Mouse (Mus musculus): ENCODE data around the gene Kdm2a. TPM values are rescaled to one million over a fixed set of nuclear protein-coding genes. Genes with fewer than 3 reads are reported as not detected.

Gene Kdm2a
- polyA plus RNA-seq, 1 experiment, result 78.4 TPM

DNA sequence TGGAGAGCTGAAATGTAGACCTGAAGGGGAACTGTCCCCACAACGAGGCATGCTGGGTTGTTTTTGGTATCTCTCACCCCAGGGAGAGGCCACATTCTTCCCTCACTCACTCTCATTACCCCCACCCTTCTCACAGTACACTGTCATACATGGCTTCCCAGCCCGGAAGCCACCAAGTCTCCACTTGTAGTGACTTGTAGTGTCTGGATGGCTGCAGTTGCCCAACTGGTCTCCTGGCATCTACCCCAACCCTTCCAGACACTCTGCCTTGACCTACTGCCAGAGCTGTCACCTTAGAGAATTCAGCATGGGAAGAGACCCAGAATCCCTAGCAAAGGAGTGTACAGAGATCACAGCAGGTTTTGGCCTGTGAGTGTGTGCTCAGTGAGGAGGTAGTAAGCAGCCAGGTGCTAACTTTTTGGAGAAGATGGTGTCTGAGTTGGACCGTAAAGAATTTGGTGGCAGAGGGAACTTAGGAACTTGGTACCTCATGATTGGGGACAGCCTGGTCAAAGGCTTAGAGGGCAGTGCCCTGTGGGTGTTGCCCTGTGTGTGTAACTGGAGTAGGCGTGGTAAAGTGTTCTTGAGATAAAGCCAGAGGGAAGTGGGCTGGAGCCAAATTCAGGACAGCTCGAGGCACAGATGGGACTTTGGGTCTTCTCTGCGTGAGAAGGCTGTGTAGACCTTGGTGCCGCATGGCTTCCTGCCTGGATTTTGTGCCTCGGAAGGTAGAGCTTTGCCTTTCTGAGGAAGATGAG lies 22.2 kb upstream of the Kdm2a start:
- Histone ChIP-seq H3K27me3 (ENCODE audit: control insufficient read depth, insufficient read depth, low read length, poor library complexity, severe bottlenecking) (no peaks in the 10 kb centered on the region), H3K9ac (ENCODE audit: low read depth, poor library complexity, severe bottlenecking) (no peak overlapping the region)
- TF ChIP-seq POLR2A (IDR thresholded peaks at IDR 0.05; ENCODE audit: insufficient read depth, low read length), result no peak
- no peak for TF ChIP-seq CTCF (IDR thresholded peaks at IDR 0.05; ENCODE audit: low read depth, low read length)
- no peak for TF ChIP-seq EP300 (IDR thresholded peaks at IDR 0.05; ENCODE audit: insufficient read depth, low read depth, low read length)

GRCm38 (mm10) chr19:4419711-4420110 lies 21.6 kb upstream of the Kdm2a start:
- Histone ChIP-seq H3K27ac (ENCODE audit: insufficient read depth, low read length) (no peak overlapping the region), H3K36me3 (ENCODE audit: control insufficient read depth, insufficient read depth, low read length, poor library complexity, severe bottlenecking) (no peaks in the 10 kb centered on the region), H3K27me3 (ENCODE audit: control insufficient read depth, insufficient read depth, low read length, poor library complexity, severe bottlenecking) (no peaks in the 10 kb centered on the region), H3K4me1 (ENCODE audit: control insufficient read depth, insufficient read depth, low read length) (no peaks in the 10 kb centered on the region), H3K4me3 (ENCODE audit: low read depth, low read length) (no peak overlapping the region), H3K9me3 (replicated peaks; ENCODE audit: control insufficient read depth, insufficient read depth, low read length, poor library complexity, severe bottlenecking) (no peaks in the 10 kb centered on the region), H3K9ac (ENCODE audit: low read depth, poor library complexity, severe bottlenecking) (no peak overlapping the region)
- TF ChIP-seq EP300 (IDR thresholded peaks at IDR 0.05; ENCODE audit: insufficient read depth, low read depth, low read length) (no peak), CTCF (IDR thresholded peaks at IDR 0.05; ENCODE audit: low read depth, low read length) (no peak), POLR2A (IDR thresholded peaks at IDR 0.05; ENCODE audit: insufficient read depth, low read length) (no peak)

More for the DNA sequence above, 22.2 kb upstream of the Kdm2a start:
- no peaks in the 10 kb centered on the region for H3K36me3 ChIP-seq (ENCODE audit: control insufficient read depth, insufficient read depth, low read length, poor library complexity, severe bottlenecking)
- peaks cover 2% of the 10 kb centered on the region for H3K4me1 ChIP-seq (ENCODE audit: control insufficient read depth, insufficient read depth, low read length)
- H3K9me3 ChIP-seq (replicated peaks; ENCODE audit: control insufficient read depth, insufficient read depth, low read length, poor library complexity, severe bottlenecking), result no peaks in the 10 kb centered on the region
- H3K4me3 ChIP-seq (ENCODE audit: low read depth, low read length), result no peak overlapping the region
- no peak overlapping the region for H3K27ac ChIP-seq (ENCODE audit: insufficient read depth, low read length)

GRCm38 (mm10) chr19:4417713-4418112 lies 19.6 kb upstream of the Kdm2a start:
- H3K4me3 ChIP-seq (ENCODE audit: low read depth, low read length), result no peak overlapping the region
- no peak overlapping the region for H3K27ac ChIP-seq (ENCODE audit: insufficient read depth, low read length)
- H3K9ac ChIP-seq (ENCODE audit: low read depth, poor library complexity, severe bottlenecking), result no peak overlapping the region
- TF ChIP-seq POLR2A (IDR thresholded peaks at IDR 0.05; ENCODE audit: insufficient read depth, low read length) (no peak), CTCF (IDR thresholded peaks at IDR 0.05; ENCODE audit: low read depth, low read length) (no peak), EP300 (IDR thresholded peaks at IDR 0.05; ENCODE audit: insufficient read depth, low read depth, low read length) (no peak)
- no peaks in the 10 kb centered on the region for H3K27me3 ChIP-seq (ENCODE audit: control insufficient read depth, insufficient read depth, low read length, poor library complexity, severe bottlenecking)
- H3K36me3 ChIP-seq (ENCODE audit: control insufficient read depth, insufficient read depth, low read length, poor library complexity, severe bottlenecking), result no peaks in the 10 kb centered on the region
- no peaks in the 10 kb centered on the region for H3K9me3 ChIP-seq (replicated peaks; ENCODE audit: control insufficient read depth, insufficient read depth, low read length, poor library complexity, severe bottlenecking)
- H3K4me1 ChIP-seq (ENCODE audit: control insufficient read depth, insufficient read depth, low read length), result no peaks in the 10 kb centered on the region

DNA sequence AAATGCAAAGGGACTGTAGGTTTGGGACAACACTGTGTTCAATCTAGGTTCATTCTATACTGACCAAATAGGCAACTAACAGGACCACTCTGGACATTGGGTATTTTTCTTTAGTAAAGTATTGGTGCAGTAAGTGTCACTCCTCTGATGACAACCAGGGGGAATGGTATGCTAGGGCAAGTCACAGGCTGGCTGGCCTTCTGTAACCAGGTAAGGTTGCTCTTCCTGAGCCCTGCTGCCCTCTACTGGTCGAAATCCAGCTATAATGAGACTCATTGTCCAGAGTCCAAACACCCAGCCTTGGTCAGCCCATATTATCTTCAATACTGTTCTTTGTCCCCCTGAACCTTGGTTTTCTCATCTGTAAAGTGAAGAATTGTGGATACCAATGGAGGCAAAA lies 19.1 kb upstream of the Kdm2a start:
- no peak for TF ChIP-seq POLR2A (IDR thresholded peaks at IDR 0.05; ENCODE audit: insufficient read depth, low read length)
- TF ChIP-seq CTCF (IDR thresholded peaks at IDR 0.05; ENCODE audit: low read depth, low read length), result peak; percentile 88
- no peak overlapping the region for H3K27ac ChIP-seq (ENCODE audit: insufficient read depth, low read length)
- peaks cover 1% of the 10 kb centered on the region; the same call in 1 of the 2 replicates for H3K27me3 ChIP-seq (ENCODE audit: control insufficient read depth, insufficient read depth, low read length, poor library complexity, severe bottlenecking)
- no peaks in the 10 kb centered on the region for H3K4me1 ChIP-seq (ENCODE audit: control insufficient read depth, insufficient read depth, low read length)
- no peaks in the 10 kb centered on the region for H3K36me3 ChIP-seq (ENCODE audit: control insufficient read depth, insufficient read depth, low read length, poor library complexity, severe bottlenecking)
- H3K9me3 ChIP-seq (replicated peaks; ENCODE audit: control insufficient read depth, insufficient read depth, low read length, poor library complexity, severe bottlenecking), result no peaks in the 10 kb centered on the region
- H3K4me3 ChIP-seq (ENCODE audit: low read depth, low read length), result no peak overlapping the region
- H3K9ac ChIP-seq (ENCODE audit: low read depth, poor library complexity, severe bottlenecking), result no peak overlapping the region

DNA sequence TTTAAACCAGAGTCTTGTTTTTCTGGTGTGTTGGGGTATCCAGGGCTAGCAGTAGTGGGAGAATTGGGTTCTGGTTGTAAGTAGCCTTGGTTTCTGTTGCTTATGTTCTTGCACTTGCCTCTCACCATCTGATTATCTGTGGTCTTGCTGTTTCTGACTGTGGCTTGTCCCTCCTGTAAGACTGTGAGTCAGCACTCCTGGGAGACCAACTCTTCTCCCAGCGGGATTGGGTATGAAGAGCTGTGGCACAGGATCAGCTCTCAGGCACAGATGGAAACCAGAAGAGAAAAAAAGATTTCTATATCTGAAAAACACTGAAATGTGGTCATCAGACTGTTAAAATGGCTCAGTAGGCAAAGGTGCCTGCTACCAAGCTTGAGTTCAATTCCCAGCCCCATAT lies 16.5 kb upstream of the Kdm2a start:
- no peak overlapping the region for H3K9ac ChIP-seq (ENCODE audit: low read depth, poor library complexity, severe bottlenecking)
- no peak overlapping the region for H3K4me3 ChIP-seq (ENCODE audit: low read depth, low read length)
- no peaks in the 10 kb centered on the region for H3K36me3 ChIP-seq (ENCODE audit: control insufficient read depth, insufficient read depth, low read length, poor library complexity, severe bottlenecking)
- no peak overlapping the region for H3K27ac ChIP-seq (ENCODE audit: insufficient read depth, low read length)
- no peak for TF ChIP-seq CTCF (IDR thresholded peaks at IDR 0.05; ENCODE audit: low read depth, low read length)
- TF ChIP-seq EP300 (IDR thresholded peaks at IDR 0.05; ENCODE audit: insufficient read depth, low read depth, low read length), result no peak
- TF ChIP-seq POLR2A (IDR thresholded peaks at IDR 0.05; ENCODE audit: insufficient read depth, low read length), result no peak
- H3K27me3 ChIP-seq (ENCODE audit: control insufficient read depth, insufficient read depth, low read length, poor library complexity, severe bottlenecking), result peaks cover 1% of the 10 kb centered on the region; the same call in 1 of the 2 replicates
- H3K4me1 ChIP-seq (ENCODE audit: control insufficient read depth, insufficient read depth, low read length), result no peaks in the 10 kb centered on the region
- no peaks in the 10 kb centered on the region for H3K9me3 ChIP-seq (replicated peaks; ENCODE audit: control insufficient read depth, insufficient read depth, low read length, poor library complexity, severe bottlenecking)

- H3K27ac ChIP-seq (ENCODE audit: insufficient read depth, low read length), result no peak overlapping the region
- H3K4me3 ChIP-seq (ENCODE audit: low read depth, low read length), result no peak overlapping the region
- H3K9ac ChIP-seq (ENCODE audit: low read depth, poor library complexity, severe bottlenecking), result no peak overlapping the region
- H3K9me3 ChIP-seq (replicated peaks; ENCODE audit: control insufficient read depth, insufficient read depth, low read length, poor library complexity, severe bottlenecking), result no peaks in the 10 kb centered on the region
- TF ChIP-seq EP300 (IDR thresholded peaks at IDR 0.05; ENCODE audit: insufficient read depth, low read depth, low read length) (no peak), CTCF (IDR thresholded peaks at IDR 0.05; ENCODE audit: low read depth, low read length) (no peak)
- peaks cover 1% of the 10 kb centered on the region; the same call in 1 of the 2 replicates for H3K27me3 ChIP-seq (ENCODE audit: control insufficient read depth, insufficient read depth, low read length, poor library complexity, severe bottlenecking)
- no peaks in the 10 kb centered on the region for H3K36me3 ChIP-seq (ENCODE audit: control insufficient read depth, insufficient read depth, low read length, poor library complexity, severe bottlenecking)
- H3K4me1 ChIP-seq (ENCODE audit: control insufficient read depth, insufficient read depth, low read length), result no peaks in the 10 kb centered on the region
These were observed 11.0 kb upstream of the Kdm2a start for GRCm38 (mm10) chr19:4409062-4409461.
